Mouse (Mus musculus) cerebellum, adult 2 months (tissue): ENCODE measurements around the gene Lect2. TPM values are rescaled to one million over a fixed set of nuclear protein-coding genes. Genes with fewer than 3 reads are reported as not detected.
A peak's percentile ranks its signal among the peaks of the same experiment; 100 is the strongest.

ENCODE experiments used
- DNase-seq, 2 experiments: peaks; one replicate each; pipeline ENCODE4 v3.0.0; 2021
- H3K27ac ChIP-seq: fragments of 200-500 bp; 2 replicates; pipeline ENCODE4 v1.5.1; 2012; ENCODE audit warnings: low read length, control low read depth, inconsistent platforms; ENCODE audit not compliant: insufficient read depth
- H3K27me3 ChIP-seq: fragments of 200-500 bp; 2 replicates; pipeline ENCODE4 v1.6.1; 2012; ENCODE audit warnings: inconsistent platforms, mild to moderate bottlenecking, low read length, moderate library complexity; ENCODE audit not compliant: control insufficient read depth, insufficient read depth
- H3K4me1 ChIP-seq: fragments of 200-500 bp; 2 replicates; pipeline ENCODE4 v1.6.1; 2011; ENCODE audit warnings: low read length; ENCODE audit not compliant: control insufficient read depth, insufficient read depth
- H3K4me3 ChIP-seq: fragments of 200-500 bp; replicated peaks from 2 replicates; pipeline ENCODE3; 2011; ENCODE audit warnings: mild to moderate bottlenecking, low read depth, low read length, control low read depth; ENCODE audit not compliant: insufficient read depth
- CTCF ChIP-seq: fragments of 200-500 bp; IDR thresholded peaks from 2 replicates; pipeline ENCODE4 v1.5.1; 2011; ENCODE audit warnings: low read depth, mild to moderate bottlenecking, control low read depth, low read length, moderate library complexity, borderline replicate concordance; ENCODE audit not compliant: insufficient read depth
- POLR2A ChIP-seq: fragments of 200-500 bp; IDR thresholded peaks from 2 replicates; pipeline ENCODE4 v1.6.1; 2011; ENCODE audit warnings: low read length, control low read depth, borderline replicate concordance; ENCODE audit not compliant: insufficient read depth
- WGBS: fragments of 180-500 bp; shearing (Covaris S2); methylation state at CpG from one replicate; pipeline ENCODE4 v1.1.7; 2018; 5-methylcytosine and 5-hydroxymethylcytosine counted together
- polyA plus RNA-seq: library from polyadenylated mRNA; depleted of rRNA; stranded (reverse); fragments of >200 nt; gene quantifications from 2 replicates; pipeline ENCODE4 v1.2.3, GENCODE M21; 2012; rRNA removed

The Lect2 gene
- polyA plus RNA-seq, 1 experiment: not detected

DNA sequence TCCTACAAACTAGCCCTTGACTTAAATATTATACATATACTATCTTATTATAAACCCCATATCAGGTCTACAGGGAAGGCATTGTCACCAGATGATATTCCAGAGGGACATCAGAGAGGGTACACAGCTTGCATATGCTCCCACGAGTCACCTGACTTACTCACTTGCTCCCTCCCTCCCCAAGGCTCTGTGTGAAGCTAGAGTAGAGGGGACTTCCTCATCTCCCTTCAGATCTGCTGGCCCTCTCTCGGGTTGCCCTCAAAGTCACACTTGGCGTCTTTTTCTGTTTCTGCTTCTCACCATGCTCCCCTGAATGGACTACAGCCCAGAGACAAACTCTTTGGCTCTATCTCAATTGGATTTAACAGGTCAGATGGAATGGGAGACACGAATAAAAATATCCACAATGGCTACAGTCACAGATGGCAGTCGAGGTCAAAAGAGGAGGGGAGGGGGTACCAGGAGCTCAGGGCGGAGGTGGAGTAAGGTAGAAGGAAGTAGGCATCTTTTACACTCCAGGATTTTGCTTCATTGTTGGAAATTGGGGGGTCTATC, 46.4 kb downstream of the Lect2 start:
- Histone ChIP-seq H3K27me3 (no peaks in the 10 kb centered on the region; the same call in 1 of the 2 replicates), H3K4me1 (peaks cover 10% of the 10 kb centered on the region; the same call in 1 of the 2 replicates), H3K27ac (no peak overlapping the region), H3K4me3 (no peak overlapping the region)
- no peak for TF ChIP-seq CTCF
- no peak for TF ChIP-seq POLR2A
- DNase-seq: peak in 1 of 2 experiments; percentile 59
- 8% methylated on average over 6 of the region's 6 CpGs for WGBS

GRCm38 (mm10) chr13:56500636-56501035, 47.7 kb downstream of the Lect2 start:
- peaks cover 10% of the 10 kb centered on the region; the same call in 1 of the 2 replicates for H3K4me1 ChIP-seq
- TF ChIP-seq CTCF (no peak), POLR2A (no peak)
- 93% methylated on average over 8 of the region's 8 CpGs for whole genome bisulfite sequencing

GRCm38 (mm10) chr13:56500132-56500531, 48.2 kb downstream of the Lect2 start:
- WGBS: 87% methylated on average over 3 of the region's 3 CpGs

More at GRCm38 (mm10) chr13:56500636-56501035, 47.7 kb downstream of the Lect2 start:
- Histone ChIP-seq H3K27ac (no peak overlapping the region), H3K27me3 (no peaks in the 10 kb centered on the region; the same call in 1 of the 2 replicates), H3K4me3 (no peak overlapping the region)
- DNase-seq: no peak

GRCm38 (mm10) chr13:56494440-56494839, 53.9 kb downstream of the Lect2 start:
- WGBS: 49% methylated on average over 3 of the region's 3 CpGs
- no peak for DNase-seq

More at GRCm38 (mm10) chr13:56500132-56500531, 48.2 kb downstream of the Lect2 start:
- TF ChIP-seq CTCF (peak; percentile 20; the same call in 1 of the 2 replicates), POLR2A (no peak)
- no peak for DNase-seq
- no peak overlapping the region for H3K27ac ChIP-seq
- no peaks in the 10 kb centered on the region; the same call in 1 of the 2 replicates for H3K27me3 ChIP-seq
- H3K4me1 ChIP-seq: peaks cover 10% of the 10 kb centered on the region; the same call in 1 of the 2 replicates
- no peak overlapping the region for H3K4me3 ChIP-seq

More at GRCm38 (mm10) chr13:56494440-56494839, 53.9 kb downstream of the Lect2 start:
- H3K4me1 ChIP-seq: no peaks in the 10 kb centered on the region
- H3K27me3 ChIP-seq: no peaks in the 10 kb centered on the region
- H3K27ac ChIP-seq: no peak overlapping the region
- no peak overlapping the region for H3K4me3 ChIP-seq
- TF ChIP-seq CTCF: no peak
- TF ChIP-seq POLR2A: no peak

Other genes with a start within 250 kb of the Lect2 start
- not detected in 2 replicates for gene Gm3045, start 121.9 kb downstream of the Lect2 start, polyA plus RNA-seq
- gene Slc25a48, start 110.1 kb downstream of the Lect2 start, polyA plus RNA-seq: 0.11 and 0.34 TPM in 2 replicates
- gene Il9, start 66.3 kb downstream of the Lect2 start, polyA plus RNA-seq: not detected in 2 replicates
- 9.5 and 11.3 TPM in 2 replicates for gene Fbxl21, start 26.0 kb downstream of the Lect2 start, polyA plus RNA-seq
- 4.9 and 5.1 TPM in 2 replicates for gene Tgfbi, start 61.0 kb upstream of the Lect2 start, polyA plus RNA-seq
- 21.4 and 22.4 TPM in 2 replicates for gene Smad5, start 154.5 kb upstream of the Lect2 start, polyA plus RNA-seq
- gene Gm45623, start 205.3 kb upstream of the Lect2 start, polyA plus RNA-seq: 1.3 and 1.6 TPM in 2 replicates